In the genomic region with DNA sequence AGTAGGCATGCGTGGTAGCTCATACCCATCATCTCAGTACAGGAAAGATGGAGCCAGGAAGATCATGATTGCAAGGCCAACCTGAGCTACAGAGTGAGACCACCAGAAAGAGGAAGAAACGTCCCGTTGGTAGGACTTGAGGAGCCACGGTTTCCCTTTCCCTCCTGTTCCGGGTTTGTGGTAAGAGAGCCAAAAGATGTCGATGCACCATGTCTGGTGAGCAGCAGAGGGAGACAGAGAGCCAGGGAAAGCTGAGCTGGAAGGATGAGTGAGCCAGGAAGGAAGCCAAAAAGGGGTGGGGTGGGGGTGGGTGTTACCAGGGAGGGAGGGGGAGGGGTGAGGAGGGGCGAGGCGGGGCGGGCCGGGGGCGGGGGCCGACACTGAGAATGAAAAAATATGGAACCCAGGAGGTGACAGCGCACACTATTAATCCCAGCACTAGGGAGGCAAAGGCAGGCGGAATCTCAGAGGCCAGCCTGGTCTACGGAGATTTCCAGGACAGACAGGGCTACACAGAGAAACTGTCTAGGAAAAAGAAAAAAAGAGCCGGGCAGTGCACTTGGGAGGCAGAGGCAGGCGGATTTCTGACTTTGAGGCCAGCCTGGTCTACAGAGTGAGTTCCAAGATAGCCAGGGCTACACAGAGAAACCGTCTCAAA, we compare ENCODE assay signal across 8 mouse cellular contexts. TPM values are rescaled to one million over a fixed set of nuclear protein-coding genes. Genes with fewer than 3 reads are reported as not detected.
DNase-seq lines count a peak whose midpoint lies in the region; ATAC-seq and TF ChIP-seq lines count a peak whose summit lies in the region.

No protein-coding gene starts in this region.

- H3K27me3 ChIP-seq in Patski, result no peaks in the 10 kb centered on the region
- no peaks in the 10 kb centered on the region; the same call in 1 of the 2 replicates for H3K27me3 ChIP-seq in hindbrain, embryonic 11.5 days (ENCODE audit: control insufficient read depth, insufficient read depth, low read length)
- H3K27me3 ChIP-seq in lung, postnatal 0 days (replicated peaks; ENCODE audit: insufficient read depth, low read length), result no peaks in the 10 kb centered on the region

- H3K9ac ChIP-seq in hindbrain, embryonic 11.5 days (ENCODE audit: low read depth, low read length), result no peak overlapping the region
- no peak overlapping the region for H3K9ac ChIP-seq in lung, postnatal 0 days (replicated peaks; ENCODE audit: low read depth)

- H3K4me3 ChIP-seq in hindbrain, embryonic 11.5 days (ENCODE audit: low read depth, low read length), result no peak overlapping the region
- no peak overlapping the region for H3K4me3 ChIP-seq in lung, postnatal 0 days (ENCODE audit: low read depth, low read length)

- DNase-seq in Patski (ENCODE audit: low read depth, low spot score), result no peak
- DNase-seq in cerebellum, adult 8-10 months, result peak; percentile 85
- DNase-seq in frontal cortex, postnatal 10 days (ENCODE audit: low spot score in 2 of 2), result peak; percentile 57 to 79
- DNase-seq in hindbrain, embryonic 11.5 days (ENCODE audit: low spot score), result peak; percentile 85
- peak; percentile 89 for DNase-seq in layer of hippocampus, postnatal 10 days (ENCODE audit: low spot score in 2 of 2)
- DNase-seq in lung, postnatal 0 days (ENCODE audit: low spot score), result peak; percentile 92
- DNase-seq in right cerebral cortex, postnatal 25 days, result peak; percentile 81
- peak; percentile 73 to 87 for DNase-seq in urinary bladder, postnatal 4 days (ENCODE audit: low spot score in 2 of 2)

- POLR2A ChIA-PET in Patski (lab: Charles Lee), result interaction anchor here (0.6 kb wide), 1 partner anchor 129 kb away, joined by 3 read pairs; no protein-coding TSS in a partner anchor

- in situ Hi-C loops in Patski (cut with MboI; ENCODE audit: low pct_unique_long_range_greater_than_20kb), result loop anchor here (5.0 kb wide), 2 partner anchors 32 to 128 kb away; no protein-coding TSS in a partner anchor

- H3K9me3 ChIP-seq in hindbrain, embryonic 11.5 days (ENCODE audit: control insufficient read depth, low read length), result no peaks in the 10 kb centered on the region
- H3K9me3 ChIP-seq in lung, postnatal 0 days (ENCODE audit: low read length), result no peaks in the 10 kb centered on the region

- WGBS in hindbrain, embryonic 11.5 days, result 25% methylated on average over 18 of the region's 18 CpGs
- WGBS in lung, postnatal 0 days, result 24% methylated on average over 13 of the region's 18 CpGs

- no peak for ATAC-seq in Patski
- no peak for ATAC-seq in hindbrain, embryonic 11.5 days (ENCODE audit: low FRiP score)
- peak; percentile 51 for ATAC-seq in lung, postnatal 0 days

- TF ChIP-seq CTCF in Patski (IDR thresholded peaks at IDR 0.05), result peak; percentile 74
- peak; percentile 88 for TF ChIP-seq CTCF in lung, postnatal 0 days (IDR thresholded peaks at IDR 0.05)

- TF ChIP-seq EP300 in lung, postnatal 0 days (IDR thresholded peaks at IDR 0.05), result no peak

- H3K4me2 ChIP-seq in hindbrain, embryonic 11.5 days (replicated peaks; ENCODE audit: low read depth, low read length), result no peak overlapping the region
- H3K4me2 ChIP-seq in lung, postnatal 0 days (replicated peaks; ENCODE audit: low read depth, low read length), result no peak overlapping the region; the same call in 1 of the 2 replicates

- no peaks in the 10 kb centered on the region for H3K36me3 ChIP-seq in hindbrain, embryonic 11.5 days (ENCODE audit: control insufficient read depth, insufficient read depth, low read length)
- H3K36me3 ChIP-seq in lung, postnatal 0 days (ENCODE audit: insufficient read depth, low read length), result no peaks in the 10 kb centered on the region

- H3K27ac ChIP-seq in hindbrain, embryonic 11.5 days (ENCODE audit: low read depth, low read length), result no peak overlapping the region
- no peak overlapping the region for H3K27ac ChIP-seq in lung, postnatal 0 days (ENCODE audit: low read length)

- peaks cover 7% of the 10 kb centered on the region; the same call in 1 of the 2 replicates for H3K4me1 ChIP-seq in hindbrain, embryonic 11.5 days (replicated peaks; ENCODE audit: control insufficient read depth, insufficient read depth, low read length)
- 0 out of 2 replicates have a peak, but pooled peaks cover 5% of the 10 kb centered on the region for H3K4me1 ChIP-seq in lung, postnatal 0 days (ENCODE audit: insufficient read depth, low read depth, low read length)

- CTCF ChIA-PET in Patski (lab: Charles Lee), result interaction anchor here (0.9 to 3.4 kb wide), 5 partner anchors 25 to 86 kb away, joined by 3 to 29 read pairs (median 4); no protein-coding TSS in a partner anchor

RNA-seq across cellular contexts. Expression of gene Arhgef10l, which starts 14.0 kb away (rescaled TPM):
- 34.1 TPM for polyA plus RNA-seq in Patski (2021)
- 13.8 and 14.5 TPM in 2 replicates for polyA plus RNA-seq in hindbrain, embryonic 11.5 days (2014; fragmentation: Nextera tagmentation; extraction: Ambion mirVana)
- 10 to 100 TPM; 45.5 to 60.7 TPM for total RNA-seq in layer of hippocampus, postnatal 10 days (2021)
- polyA plus RNA-seq in lung, postnatal 0 days (2015; fragmentation: Nextera tagmentation; extraction: Ambion mirVana), result 9.3 and 9.5 TPM in 2 replicates

RNA-seq across cellular contexts. Expression of gene Rcc2, which starts 20.5 kb away (rescaled TPM):
- polyA plus RNA-seq in Patski (2021), result 84.8 TPM
- polyA plus RNA-seq in hindbrain, embryonic 11.5 days (2014; fragmentation: Nextera tagmentation; extraction: Ambion mirVana), result 44.3 and 59.6 TPM in 2 replicates
- total RNA-seq in layer of hippocampus, postnatal 10 days (2021), result 10 to 100 TPM; 64.7 to 68.5 TPM
- polyA plus RNA-seq in lung, postnatal 0 days (2015; fragmentation: Nextera tagmentation; extraction: Ambion mirVana), result 17.0 and 21.1 TPM in 2 replicates
